Mouse (Mus musculus): ENCODE results near the gene Endov. TPM values are rescaled to one million over a fixed set of nuclear protein-coding genes. Genes with fewer than 3 reads are reported as not detected.

Endov gene
- polyA plus RNA-seq, 1 experiment from 2014 or later: 16.3 TPM

DNA sequence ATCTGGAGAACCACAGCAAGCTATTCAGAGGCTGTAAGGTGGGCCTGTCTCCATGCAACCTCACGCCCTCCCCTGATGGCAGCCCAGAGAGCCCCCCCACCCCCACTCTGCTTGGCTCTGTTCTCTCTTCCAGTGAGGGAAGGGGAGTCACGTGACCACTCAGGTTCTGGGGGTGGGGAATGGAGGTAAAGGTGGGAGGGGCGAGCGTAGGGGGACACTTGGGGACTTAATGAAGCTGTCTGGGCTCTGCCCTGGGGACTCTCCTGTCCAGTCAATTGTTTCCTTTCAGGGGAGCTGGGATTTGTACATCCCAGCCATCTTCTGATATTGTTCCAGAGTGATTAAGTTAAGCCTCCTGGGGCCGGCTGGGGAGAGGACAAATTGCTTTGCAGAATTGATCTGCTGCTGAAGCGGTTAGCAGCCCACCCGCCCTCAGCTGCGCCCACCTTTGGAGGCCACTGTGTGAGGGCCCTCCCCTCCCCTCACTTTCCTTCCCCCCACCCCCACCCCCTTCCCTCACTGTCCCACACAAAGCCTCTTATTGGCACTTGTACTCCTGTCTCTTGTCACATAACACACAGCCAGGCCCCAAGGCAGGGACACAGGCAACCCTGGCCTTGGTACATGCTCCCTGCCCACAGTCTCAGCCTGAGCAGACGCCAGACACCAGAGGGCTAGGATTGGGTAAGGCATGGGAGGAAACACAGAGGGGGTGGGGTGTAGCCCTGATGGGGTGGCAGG is 67.9 kb downstream of the Endov start:
- ATAC-seq (replicated peaks; ENCODE audit: low FRiP score, low read depth) (peak; percentile 25; the same call in 1 of the 2 replicates), DNase-seq (ENCODE audit: low spot score) (no peak)
- H3K4me1 ChIP-seq (replicated peaks; ENCODE audit: insufficient read depth, low read length): no peaks in the 10 kb centered on the region
- no peak overlapping the region for H3K4me2 ChIP-seq (ENCODE audit: low read length)
- H3K4me3 ChIP-seq (replicated peaks; ENCODE audit: low read depth, low read length): no peak overlapping the region
- WGBS: 14% methylated on average over 9 of the region's 9 CpGs
- no peaks in the 10 kb centered on the region for H3K36me3 ChIP-seq (ENCODE audit: insufficient read depth, low read length)
- no peaks in the 10 kb centered on the region for H3K9me3 ChIP-seq (replicated peaks; ENCODE audit: low read length)
- H3K27me3 ChIP-seq (ENCODE audit: insufficient read depth, low read length): 0 out of 2 replicates have a peak, but pooled peaks cover 3% of the 10 kb centered on the region
- no peak overlapping the region for H3K9ac ChIP-seq (ENCODE audit: low read depth, low read length)
- no peak overlapping the region for H3K27ac ChIP-seq
- TF ChIP-seq CTCF (IDR thresholded peaks at IDR 0.05; ENCODE audit: low read depth): no peak

Other genes starting within 250 kb of the Endov start
- 64.6 and 68.5 TPM in 2 replicates for gene Gaa, start 223.5 kb upstream of the Endov start, polyA plus RNA-seq (2015; fragmentation: Nextera tagmentation; extraction: Ambion mirVana)
- 260 and 285 TPM in 2 replicates for gene Eif4a3, start 191.3 kb upstream of the Endov start, polyA plus RNA-seq (2015; fragmentation: Nextera tagmentation; extraction: Ambion mirVana)
- gene Card14, start 183.6 kb upstream of the Endov start, polyA plus RNA-seq (2015; fragmentation: Nextera tagmentation; extraction: Ambion mirVana): 0.99 and 1.2 TPM in 2 replicates
- gene Sgsh, start 135.8 kb upstream of the Endov start, polyA plus RNA-seq (2015; fragmentation: Nextera tagmentation; extraction: Ambion mirVana): 9.8 and 10.1 TPM in 2 replicates
- 8.0 and 8.3 TPM in 2 replicates for gene Slc26a11, start 135.8 kb upstream of the Endov start, polyA plus RNA-seq (2015; fragmentation: Nextera tagmentation; extraction: Ambion mirVana)
- 8.8 and 10.0 TPM in 2 replicates for gene Rnf213, start 98.2 kb upstream of the Endov start, polyA plus RNA-seq (2015; fragmentation: Nextera tagmentation; extraction: Ambion mirVana)
- gene Nptx1, start 56.4 kb downstream of the Endov start, polyA plus RNA-seq (2015; fragmentation: Nextera tagmentation; extraction: Ambion mirVana): 0.18 and 0.21 TPM in 2 replicates
- 6.8 and 7.1 TPM in 2 replicates for gene Rptor, start 111.6 kb downstream of the Endov start, polyA plus RNA-seq (2015; fragmentation: Nextera tagmentation; extraction: Ambion mirVana)